Mouse (Mus musculus) bone marrow, adult 2 months (tissue): ENCODE data around the gene Rapgef3.

Experiments
- CTCF ChIP-seq: fragments of 200-500 bp; IDR thresholded peaks from 2 replicates; pipeline ENCODE4 v1.5.1; 2011; ENCODE audit warnings: low read length, control low read depth; ENCODE audit not compliant: control insufficient read depth, insufficient read depth
- POLR2A ChIP-seq: fragments of 200-500 bp; IDR thresholded peaks from 2 replicates; pipeline ENCODE4 v1.6.1; 2011; ENCODE audit warnings: low read depth, mild to moderate bottlenecking, control low read depth, low read length, borderline replicate concordance; ENCODE audit not compliant: control insufficient read depth

DNA sequence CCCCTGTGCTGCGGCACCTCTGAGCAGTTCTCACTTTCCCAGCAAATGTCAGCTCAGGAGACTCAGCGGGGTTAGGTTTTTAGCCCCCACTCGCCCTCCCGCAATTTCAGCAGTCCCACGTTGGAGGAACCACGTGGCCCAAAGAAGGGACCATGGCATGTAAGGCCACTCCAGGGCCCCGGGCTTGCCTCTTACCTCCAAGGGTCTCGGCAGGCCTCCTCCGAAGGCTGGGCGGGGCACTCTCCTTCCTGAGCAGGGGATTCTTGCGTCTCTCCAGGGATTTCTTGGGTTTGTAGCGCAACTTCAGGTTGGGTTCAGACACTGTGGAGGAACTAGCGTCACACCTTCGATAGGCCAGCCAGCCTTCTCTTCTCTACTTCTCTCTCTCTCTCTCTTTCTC is 41.4 kb upstream of the Rapgef3 start:
- no peak for TF ChIP-seq POLR2A
- no peak for TF ChIP-seq CTCF
